Mouse (Mus musculus) CH12.LX (cell line): ENCODE data around the gene Ttc34.

ENCODE experiments used
- CHD1 ChIP-seq: IDR thresholded peaks from 2 replicates; pipeline ENCODE4 v1.6.1; 2012; ENCODE audit warnings: low read depth, low read length, improper control_type of control experiment, inconsistent platforms
- CTCF ChIP-seq, 2 experiments: IDR thresholded peaks in 1 of 2; conservative IDR thresholded peaks in 1 of 2; 2 replicates each; pipeline ENCODE4 v1.5.1; 2011 to 2012; ENCODE audit warnings: low read depth in 2 of 2, low read length in 2 of 2, improper control_type of control experiment in 1 of 2, inconsistent platforms in 1 of 2, mild to moderate bottlenecking in 1 of 2, moderate library complexity in 1 of 2
- EP300 ChIP-seq: IDR thresholded peaks from 2 replicates; pipeline ENCODE4 v1.6.1; 2011; ENCODE audit warnings: low read length, improper control_type of control experiment
- MYC ChIP-seq: IDR thresholded peaks from 2 replicates; pipeline ENCODE4 v1.6.1; 2011; ENCODE audit warnings: low read depth, mild to moderate bottlenecking, improper control_type of control experiment, low read length
- POLR2AphosphoS2 ChIP-seq: IDR thresholded peaks from 2 replicates; pipeline ENCODE4 v1.6.1; 2011; ENCODE audit warnings: low read depth, low read length, improper control_type of control experiment
- RCOR1 ChIP-seq: conservative IDR thresholded peaks from 2 replicates; pipeline ENCODE4 v1.6.1; 2012; ENCODE audit warnings: low read depth, mild to moderate bottlenecking, inconsistent platforms, low read length, improper control_type of control experiment
- ZNF384 ChIP-seq: IDR thresholded peaks from 2 replicates; pipeline ENCODE4 v1.6.1; 2012; ENCODE audit warnings: low read depth, low read length, improper control_type of control experiment, inconsistent platforms

DNA sequence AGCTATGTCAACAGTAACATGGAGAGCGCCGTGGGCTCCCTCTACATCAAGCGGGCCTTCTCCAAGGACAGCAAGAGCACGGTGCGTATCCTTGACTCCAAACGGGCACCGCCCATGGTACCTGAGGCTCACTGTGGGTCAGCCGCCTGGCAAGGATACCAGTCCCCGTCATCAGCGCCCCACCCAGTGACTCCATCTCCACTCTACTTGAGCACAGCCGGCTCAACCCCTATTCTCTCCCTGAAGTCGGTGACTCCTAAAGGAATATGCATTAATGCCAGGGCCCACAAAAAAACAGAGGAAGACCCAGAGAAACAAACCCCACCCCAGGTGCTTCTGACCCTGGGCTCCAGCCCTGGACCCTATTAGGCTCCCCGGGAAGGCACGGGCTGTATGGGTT, 53.6 kb downstream of the Ttc34 start:
- TF ChIP-seq POLR2AphosphoS2, result no peak
- no peak for TF ChIP-seq RCOR1
- no peak for TF ChIP-seq MYC
- TF ChIP-seq EP300, result no peak
- TF ChIP-seq CTCF (conservative IDR thresholded peaks at IDR 0.05 in 1 of 2, IDR thresholded peaks at IDR 0.05 in 1 of 2; ENCODE audit: low read depth in 2 of 2, low read length in 2 of 2), result no peak
- TF ChIP-seq ZNF384, result no peak
- no peak for TF ChIP-seq CHD1
